Mouse (Mus musculus) heart, adult 2 months (tissue): ENCODE data around the gene Prickle1.

Experiments used
- CTCF ChIP-seq: fragments of 200-600 bp; IDR thresholded peaks from 2 replicates; pipeline ENCODE4 v1.8.1; 2022; ENCODE audit warnings: antibody characterized with exemption, mild to moderate bottlenecking, moderate library complexity
- EP300 ChIP-seq: fragments of 200-500 bp; IDR thresholded peaks from 2 replicates; pipeline ENCODE4 v1.6.1; 2011; ENCODE audit warnings: low read depth, low read length, control low read depth; ENCODE audit not compliant: insufficient read depth
- POLR2A ChIP-seq: fragments of 200-500 bp; IDR thresholded peaks from 2 replicates; pipeline ENCODE4 v1.6.1; 2011; ENCODE audit warnings: mild to moderate bottlenecking, low read depth, low read length, control low read depth; ENCODE audit not compliant: insufficient read depth

DNA sequence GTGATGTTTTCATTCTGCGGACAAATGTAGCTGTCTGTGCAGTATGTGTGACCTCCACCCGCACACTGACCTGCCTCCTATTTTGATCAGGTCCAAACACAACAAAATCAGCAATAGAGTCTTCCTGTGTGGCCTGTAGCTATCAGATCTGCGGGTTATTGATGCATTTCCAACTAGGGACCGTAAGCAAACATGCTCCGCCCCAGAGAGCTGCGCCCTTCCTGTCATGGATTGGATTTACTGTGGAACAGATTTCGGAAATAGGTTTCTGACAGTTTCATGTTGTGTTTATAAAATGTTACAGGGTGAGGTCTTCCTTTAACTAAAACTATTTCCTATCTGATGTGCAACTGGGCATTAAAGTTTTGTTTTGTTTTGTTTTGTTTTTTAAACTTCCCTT lies 109.6 kb downstream of the Prickle1 start:
- peak; percentile 56; the same call in 1 of the 2 replicates for TF ChIP-seq EP300
- peak; percentile 39; the same call in 1 of the 2 replicates for TF ChIP-seq POLR2A
- TF ChIP-seq CTCF: no peak
